Mouse (Mus musculus) heart, postnatal 0 days (tissue): ENCODE data around the gene Usp25. TPM values are rescaled to one million over a fixed set of nuclear protein-coding genes. Genes with fewer than 3 reads are reported as not detected.

Experiments
- ATAC-seq: fragments of 200-750 bp; cut with Nextera tagmentation; 2 replicates; pipeline ENCODE4 v1.8.0; 2017; ENCODE audit warnings: low read depth, moderate number of reproducible peaks, moderate library complexity; ENCODE audit not compliant: insufficient read depth
- DNase-seq: peaks from one replicate; pipeline ENCODE4 v3.0.0-alpha.2; 2016; ENCODE audit warnings: low spot score
- H3K27ac ChIP-seq: fragments of 300-500 bp; sonication (generic); 2 replicates; pipeline ENCODE4 v1.5.1; 2014; ENCODE audit warnings: low read depth, mild to moderate bottlenecking
- H3K27me3 ChIP-seq: fragments of 300-500 bp; sonication (generic); 2 replicates; pipeline ENCODE4 v1.6.1; 2014; ENCODE audit warnings: low read length, mixed read lengths; ENCODE audit not compliant: control insufficient read depth, insufficient read depth
- H3K36me3 ChIP-seq: fragments of 300-500 bp; sonication (generic); replicated peaks from 2 replicates; pipeline ENCODE4 v1.6.1; 2014; ENCODE audit warnings: low read length, mixed read lengths; ENCODE audit not compliant: control insufficient read depth, insufficient read depth
- H3K4me1 ChIP-seq: fragments of 300-500 bp; sonication (generic); 2 replicates; pipeline ENCODE4 v1.6.1; 2014; ENCODE audit warnings: antibody characterized with exemption; ENCODE audit not compliant: control insufficient read depth, insufficient read depth
- H3K4me2 ChIP-seq: fragments of 300-500 bp; sonication (generic); 2 replicates; pipeline ENCODE4 v1.6.1; 2014; ENCODE audit warnings: low read depth, mild to moderate bottlenecking, low read length, moderate library complexity
- H3K4me3 ChIP-seq: fragments of 300-500 bp; sonication (generic); 2 replicates; pipeline ENCODE4 v1.5.1; 2014; ENCODE audit warnings: low read depth, low read length
- H3K9ac ChIP-seq: fragments of 300-500 bp; sonication (generic); replicated peaks from 2 replicates; pipeline ENCODE4 v1.6.1; 2014; ENCODE audit warnings: low read depth, low read length, mixed read lengths
- H3K9me3 ChIP-seq: fragments of 300-500 bp; sonication (generic); replicated peaks from 2 replicates; pipeline ENCODE4 v1.6.1; 2016; ENCODE audit warnings: low read length; ENCODE audit not compliant: control insufficient read depth
- CTCF ChIP-seq: IDR thresholded peaks from 2 replicates; pipeline ENCODE4 v1.5.1; 2016; ENCODE audit warnings: antibody characterized with exemption, control low read depth, low read depth
- EP300 ChIP-seq: IDR thresholded peaks from 2 replicates; pipeline ENCODE4 v1.6.1; 2016; ENCODE audit warnings: antibody characterized with exemption, low read depth
- WGBS: fragments of 180-500 bp; shearing (Covaris S2); extraction: QIAGEN DNeasy Blood & Tissue Kit; methylation state at CpG from one replicate; pipeline ENCODE4 v1.1.7; 2014; 5-methylcytosine and 5-hydroxymethylcytosine counted together
- polyA plus RNA-seq: library from polyadenylated mRNA; unstranded; fragments of >200 nt; fragmentation: Nextera tagmentation; extraction: Ambion mirVana; gene quantifications from 2 replicates; pipeline ENCODE4 v1.2.1, GENCODE M21; 2015
- total RNA-seq: library from RNA; depleted of rRNA; stranded (reverse); fragments of >200 nt; gene quantifications from 2 replicates; pipeline ENCODE4 v1.2.3, GENCODE M21; 2014; ENCODE audit warnings: low replicate concordance

The Usp25 gene
- total and polyA plus RNA-seq, 2 experiments from 2014 or later = 25.4 to 39.1 TPM

DNA sequence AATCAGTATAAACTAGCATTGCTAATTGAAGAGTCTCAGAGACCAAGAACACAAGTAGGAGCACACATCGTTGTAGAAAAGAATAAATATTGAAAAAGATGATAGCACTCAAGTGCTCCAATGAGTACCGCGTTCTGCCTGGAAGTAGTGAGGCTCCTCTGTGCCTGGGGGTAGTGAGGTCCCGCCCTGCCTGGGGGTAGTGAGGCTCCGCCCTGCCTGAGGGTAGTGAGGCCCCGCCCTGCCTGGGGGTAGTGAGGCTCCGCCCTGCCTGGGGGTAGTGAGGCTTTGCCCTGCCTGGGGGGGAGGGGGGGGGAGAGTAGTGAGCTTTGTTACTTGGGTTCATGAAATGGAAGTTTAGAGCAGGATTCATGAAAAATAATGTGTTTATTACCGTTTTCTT lies 46.7 kb downstream of the Usp25 start:
- TF ChIP-seq EP300 (no peak), CTCF (no peak)
- 86% methylated on average over 8 of the region's 8 CpGs for WGBS
- Histone ChIP-seq H3K27me3 (no peaks in the 10 kb centered on the region), H3K36me3 (peaks cover 69% of the 10 kb centered on the region), H3K27ac (no peak overlapping the region), H3K4me2 (no peak overlapping the region), H3K4me1 (no peaks in the 10 kb centered on the region), H3K9ac (no peak overlapping the region), H3K9me3 (no peaks in the 10 kb centered on the region), H3K4me3 (no peak overlapping the region)
- DNase-seq (no peak), ATAC-seq (no peak)

DNA sequence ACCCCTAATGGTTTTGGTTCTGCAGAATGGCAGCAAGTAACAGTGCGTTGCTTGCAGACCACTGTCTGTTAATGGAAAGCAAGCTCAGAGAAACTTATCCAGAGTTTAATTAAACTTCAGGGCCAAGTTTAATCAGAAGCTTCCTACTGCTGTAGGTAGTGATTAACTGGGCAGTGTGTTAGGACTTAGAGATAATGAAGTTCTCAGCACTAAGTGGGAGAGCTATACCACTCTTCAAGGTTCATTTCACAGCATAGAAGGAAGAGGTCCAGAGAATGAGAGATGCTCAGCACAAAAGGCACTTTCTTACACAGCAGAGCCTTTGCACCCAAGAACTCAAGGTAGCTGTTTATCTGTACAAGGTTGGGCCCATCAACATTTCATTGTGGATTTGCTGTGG lies 50.4 kb downstream of the Usp25 start:
- H3K36me3 ChIP-seq = peaks cover 76% of the 10 kb centered on the region
- no peak for TF ChIP-seq EP300
- no peak for TF ChIP-seq CTCF

DNA sequence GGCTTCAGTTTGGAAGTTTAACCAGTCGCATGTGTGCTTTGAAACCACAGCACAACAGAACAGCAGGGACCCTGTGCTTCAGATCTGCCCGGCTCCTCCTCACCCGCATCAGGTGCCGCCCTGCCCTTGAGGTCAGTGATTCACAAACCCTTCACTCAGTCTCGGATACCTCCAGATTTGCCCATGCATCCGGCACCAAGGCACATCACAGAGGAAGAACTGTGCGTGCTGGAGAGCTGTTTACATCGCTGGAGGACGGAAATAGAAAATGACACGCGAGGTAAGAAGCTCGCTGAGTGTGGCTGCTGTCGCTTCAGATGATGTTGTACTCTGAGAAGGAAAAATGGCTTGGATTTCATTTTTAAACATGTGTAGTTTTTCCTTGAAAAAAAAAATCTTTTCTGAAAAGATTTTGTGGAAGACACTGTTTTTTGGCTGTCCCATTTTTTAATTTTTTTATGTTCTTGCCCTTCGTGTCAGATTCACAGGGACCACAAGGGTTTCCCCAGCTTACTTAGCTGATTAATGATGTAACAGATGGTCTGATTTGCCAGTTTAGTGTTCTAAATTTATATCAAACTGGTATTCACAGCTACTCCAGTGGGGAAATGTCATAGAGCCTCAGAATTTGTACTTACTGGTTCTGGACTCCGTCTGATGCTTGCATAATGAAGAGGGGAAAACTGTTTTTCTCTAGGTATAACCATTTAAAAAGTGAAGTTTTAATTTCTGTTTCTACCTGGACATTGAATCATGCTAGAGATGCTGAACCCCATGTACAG lies 63.6 kb downstream of the Usp25 start:
- H3K27me3 ChIP-seq = no peaks in the 10 kb centered on the region
- H3K4me2 ChIP-seq = no peak overlapping the region
- no peaks in the 10 kb centered on the region for H3K4me1 ChIP-seq
- H3K36me3 ChIP-seq = peaks cover 65% of the 10 kb centered on the region
- ATAC-seq = peak; percentile 58; the same call in 1 of the 2 replicates
- no peak overlapping the region for H3K4me3 ChIP-seq
- H3K27ac ChIP-seq = no peak overlapping the region
- H3K9ac ChIP-seq = no peak overlapping the region
- WGBS = 44% methylated on average over 15 of the region's 15 CpGs
- H3K9me3 ChIP-seq = no peaks in the 10 kb centered on the region
- DNase-seq = no peak
- TF ChIP-seq EP300 (no peak), CTCF (no peak)

More for the DNA sequence above, 50.4 kb downstream of the Usp25 start:
- no peak overlapping the region for H3K9ac ChIP-seq
- no peaks in the 10 kb centered on the region for H3K9me3 ChIP-seq
- no peaks in the 10 kb centered on the region for H3K4me1 ChIP-seq
- DNase-seq (no peak), ATAC-seq (no peak)
- H3K4me2 ChIP-seq = no peak overlapping the region
- WGBS = 97% methylated on average over 1 of the region's 1 CpGs
- H3K27ac ChIP-seq = no peak overlapping the region
- H3K27me3 ChIP-seq = no peaks in the 10 kb centered on the region
- no peak overlapping the region for H3K4me3 ChIP-seq

DNA sequence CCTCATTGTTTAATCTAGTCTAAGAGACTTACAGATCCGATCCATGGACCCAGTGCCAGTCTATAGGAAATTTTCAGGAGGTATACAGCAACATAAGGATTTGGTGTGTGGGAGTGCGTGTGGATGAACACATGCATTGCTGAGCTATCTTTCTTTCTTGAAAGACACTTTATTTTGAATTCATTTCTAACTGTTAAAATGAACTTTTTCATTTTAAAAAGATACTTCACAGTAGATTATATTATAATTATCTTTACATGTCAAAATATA lies 64.2 kb downstream of the Usp25 start:
- Histone ChIP-seq H3K4me2 (no peak overlapping the region), H3K9ac (no peak overlapping the region), H3K36me3 (peaks cover 64% of the 10 kb centered on the region), H3K27me3 (no peaks in the 10 kb centered on the region), H3K4me3 (no peak overlapping the region), H3K27ac (no peak overlapping the region), H3K9me3 (no peaks in the 10 kb centered on the region), H3K4me1 (no peaks in the 10 kb centered on the region)
- 87% methylated on average over 2 of the region's 2 CpGs for WGBS
- DNase-seq (no peak), ATAC-seq (no peak)
- TF ChIP-seq EP300 (no peak), CTCF (no peak)

DNA sequence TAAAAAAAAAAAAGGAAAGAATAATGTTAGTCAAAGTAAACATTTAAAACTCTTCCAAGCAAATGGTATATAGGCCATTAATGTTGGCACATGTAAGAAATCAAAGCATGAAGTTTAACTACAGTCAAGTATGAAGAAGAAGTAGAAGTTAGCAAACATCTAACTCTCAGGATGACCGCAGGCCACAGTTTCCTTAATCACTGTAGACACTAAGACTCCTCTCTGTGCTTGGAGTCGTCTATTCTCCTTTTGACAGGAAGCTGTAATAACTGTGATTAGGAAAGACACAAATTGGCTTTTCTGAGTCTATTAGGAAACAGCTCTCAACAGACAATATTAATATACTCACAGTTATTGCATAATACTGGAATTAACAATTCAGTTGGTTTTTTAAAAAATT lies 70.6 kb downstream of the Usp25 start:
- Histone ChIP-seq H3K9me3 (no peaks in the 10 kb centered on the region), H3K9ac (no peak overlapping the region), H3K27me3 (no peaks in the 10 kb centered on the region), H3K36me3 (peaks cover 54% of the 10 kb centered on the region), H3K27ac (no peak overlapping the region), H3K4me2 (no peak overlapping the region), H3K4me1 (no peaks in the 10 kb centered on the region), H3K4me3 (no peak overlapping the region)
- ATAC-seq (no peak), DNase-seq (no peak)
- WGBS = 74% methylated on average over 2 of the region's 2 CpGs
- TF ChIP-seq EP300 (no peak), CTCF (no peak)

DNA sequence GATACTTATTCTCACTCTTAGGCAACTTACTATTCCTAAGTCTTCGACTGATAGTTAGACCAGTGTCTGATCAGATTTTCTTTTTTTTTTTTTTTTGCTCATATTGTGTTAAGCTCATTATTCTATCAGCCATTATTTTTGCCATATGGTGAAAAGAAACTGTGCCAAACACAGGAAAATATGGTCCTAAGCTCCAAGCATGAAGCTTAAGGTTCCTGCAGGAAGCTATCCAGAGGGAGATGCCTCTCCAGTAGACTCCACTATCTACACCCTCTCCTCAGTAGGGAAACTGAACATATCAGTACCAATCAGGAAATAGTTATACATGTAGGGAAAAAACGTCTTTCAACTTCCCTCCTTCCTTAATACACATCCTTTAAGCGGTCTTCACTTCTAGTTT lies 76.3 kb downstream of the Usp25 start:
- ATAC-seq (no peak), DNase-seq (no peak)
- TF ChIP-seq CTCF (no peak), EP300 (no peak)
- Histone ChIP-seq H3K36me3 (peaks cover 45% of the 10 kb centered on the region), H3K27ac (no peak overlapping the region), H3K9ac (no peak overlapping the region), H3K9me3 (no peaks in the 10 kb centered on the region), H3K4me2 (no peak overlapping the region), H3K27me3 (no peaks in the 10 kb centered on the region), H3K4me1 (no peaks in the 10 kb centered on the region), H3K4me3 (no peak overlapping the region)
- 80% methylated on average over 3 of the region's 3 CpGs for WGBS
